Mouse (Mus musculus): ENCODE results near the gene Zfp747.

The Zfp747 gene

GRCm38 (mm10) chr7:127326685-127327084 lies 49.2 kb downstream of the Zfp747 start:
- DNase-seq (ENCODE audit: low spot score): no peak

GRCm38 (mm10) chr7:127325550-127325949 lies 50.3 kb downstream of the Zfp747 start:
- DNase-seq (ENCODE audit: low spot score): no peak

GRCm38 (mm10) chr7:127324944-127325343 lies 50.9 kb downstream of the Zfp747 start:
- DNase-seq (ENCODE audit: low spot score): no peak

Measured in testis, postnatal 14 days (tissue).